Mouse (Mus musculus) embryonic facial prominence, embryonic 13.5 days (tissue): ENCODE results near the gene Dmbx1. TPM values are rescaled to one million over a fixed set of nuclear protein-coding genes. Genes with fewer than 3 reads are reported as not detected.
A peak's percentile ranks its signal among the peaks of the same experiment; 100 is the strongest.

Source experiments
- ATAC-seq: fragments of 200-750 bp; cut with Nextera tagmentation; 2 replicates; pipeline ENCODE4 v1.8.0; 2017; ENCODE audit warnings: low read depth; ENCODE audit not compliant: insufficient number of reproducible peaks, insufficient read depth, low FRiP score, low TSS enrichment
- H3K27ac ChIP-seq: fragments of 300-500 bp; sonication (generic); 2 replicates; pipeline ENCODE4 v1.5.1; 2015; ENCODE audit warnings: moderate library complexity, mild to moderate bottlenecking, inconsistent platforms
- H3K27me3 ChIP-seq: fragments of 300-500 bp; sonication (generic); 2 replicates; pipeline ENCODE4 v1.6.1; 2015; ENCODE audit warnings: mild to moderate bottlenecking, inconsistent platforms
- H3K36me3 ChIP-seq: fragments of 300-500 bp; sonication (generic); 2 replicates; pipeline ENCODE4 v1.6.1; 2015; ENCODE audit warnings: mild to moderate bottlenecking, inconsistent platforms
- H3K4me1 ChIP-seq: fragments of 300-500 bp; sonication (generic); 2 replicates; pipeline ENCODE4 v1.6.1; 2015; ENCODE audit warnings: inconsistent platforms
- H3K4me2 ChIP-seq: fragments of 300-500 bp; sonication (generic); 2 replicates; pipeline ENCODE4 v1.6.1; 2015; ENCODE audit warnings: moderate library complexity, mild to moderate bottlenecking, inconsistent platforms
- H3K4me3 ChIP-seq: fragments of 300-500 bp; sonication (generic); 2 replicates; pipeline ENCODE4 v1.5.1; 2015; ENCODE audit warnings: mild to moderate bottlenecking, inconsistent platforms
- H3K9ac ChIP-seq: fragments of 300-500 bp; sonication (generic); 2 replicates; pipeline ENCODE4 v1.6.1; 2015; ENCODE audit warnings: mild to moderate bottlenecking, inconsistent platforms
- H3K9me3 ChIP-seq: fragments of 300-500 bp; sonication (generic); 2 replicates; pipeline ENCODE4 v1.6.1; 2016; ENCODE audit warnings: inconsistent platforms
- WGBS: fragments of 180-500 bp; shearing (Covaris S2); methylation state at CpG from one replicate; pipeline ENCODE4 v1.1.7; 2015; ENCODE audit warnings: mixed read lengths; 5-methylcytosine and 5-hydroxymethylcytosine counted together
- polyA plus RNA-seq: library from polyadenylated mRNA; unstranded; fragments of >200 nt; fragmentation: Nextera tagmentation; extraction: Ambion mirVana; gene quantifications from 2 replicates; pipeline ENCODE4 v1.2.1, GENCODE M21; 2015

The Dmbx1 gene
- 2.4 and 3.9 TPM in 2 replicates for polyA plus RNA-seq

DNA sequence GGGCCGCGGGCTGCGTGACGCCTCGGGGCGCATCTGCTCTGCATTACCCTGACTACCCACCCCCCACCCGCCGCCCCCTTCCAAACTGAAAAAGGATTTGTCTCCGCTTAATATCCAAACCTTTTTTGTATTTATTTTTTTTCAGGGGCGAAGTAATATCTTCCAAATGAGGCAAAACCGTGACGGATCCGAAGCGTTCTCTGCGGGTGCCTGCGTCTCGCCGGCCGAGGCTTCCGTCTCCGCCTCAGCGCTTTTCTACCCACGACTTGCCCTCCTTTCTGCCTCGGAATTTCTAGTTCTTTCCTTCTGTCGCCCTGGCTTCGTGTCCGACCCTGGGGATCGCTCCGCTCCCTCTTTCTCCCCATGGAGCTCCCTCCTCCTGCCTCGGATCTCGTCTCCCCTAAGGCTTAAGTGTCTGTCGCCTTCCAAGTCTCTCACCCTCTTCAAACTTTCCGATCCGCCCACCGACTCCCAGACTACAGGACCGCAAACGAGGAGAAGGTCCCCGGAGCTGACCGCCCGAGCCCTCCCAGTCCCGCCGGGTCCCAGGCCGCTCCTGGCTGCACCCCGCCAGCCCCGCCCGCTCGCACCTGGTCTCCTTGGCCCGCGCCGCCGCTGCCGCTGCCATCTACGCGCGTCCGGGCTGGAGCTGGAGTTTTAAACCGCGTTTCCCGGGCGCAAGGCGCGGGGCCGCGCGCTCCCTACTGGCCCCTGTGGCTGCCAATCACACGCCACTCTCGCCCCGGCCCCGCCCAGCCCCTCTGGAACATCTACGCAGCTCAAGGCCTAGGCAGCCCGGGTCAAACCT, at the start of gene Dmbx1:
TSS of gene Dmbx1 (minus strand) at position 632 of the 808 bp plus-strand sequence.
- H3K27ac ChIP-seq: no peak within 1 kb of the TSS; the same call in 1 of the 2 replicates
- WGBS: under 1% methylated on average over 71 of the region's 71 CpGs
- peaks cover 53% of the 10 kb centered on the region for H3K4me1 ChIP-seq
- H3K4me2 ChIP-seq: peak within 1 kb of the TSS; percentile 74
- H3K9ac ChIP-seq: peak within 1 kb of the TSS; percentile 58
- peak; percentile 39; the same call in 1 of the 2 replicates for ATAC-seq
- peak within 1 kb of the TSS; percentile 46 for H3K4me3 ChIP-seq
- no peaks in the 10 kb centered on the region for H3K9me3 ChIP-seq
- peaks cover 99% of the 10 kb centered on the region for H3K27me3 ChIP-seq
- no peaks in the 10 kb centered on the region for H3K36me3 ChIP-seq

DNA sequence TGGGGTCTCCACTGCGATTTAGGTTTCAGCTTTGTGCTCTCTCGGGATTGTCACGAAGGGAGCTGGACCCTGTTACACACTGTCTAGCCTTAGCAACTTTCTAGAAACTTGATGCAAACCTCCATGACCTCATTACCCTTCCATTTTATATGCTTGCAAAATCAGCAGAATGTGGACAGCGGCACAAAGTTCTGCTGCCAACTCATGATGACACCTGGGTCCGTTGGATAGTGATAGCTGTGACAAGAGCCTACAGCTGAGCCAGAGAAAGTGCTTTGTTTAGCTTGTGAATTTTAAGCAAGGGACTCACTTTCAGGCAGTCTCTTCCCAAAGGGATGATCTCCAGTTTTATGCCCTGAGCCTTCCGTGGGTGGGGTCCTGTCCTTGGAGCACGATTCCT, 49.7 kb upstream of the Dmbx1 start:
- Histone ChIP-seq H3K36me3 (no peaks in the 10 kb centered on the region), H3K4me3 (no peak overlapping the region), H3K9me3 (peaks cover 6% of the 10 kb centered on the region; the same call in 1 of the 2 replicates), H3K9ac (no peak overlapping the region), H3K27ac (no peak overlapping the region), H3K27me3 (peaks cover 22% of the 10 kb centered on the region), H3K4me2 (no peak overlapping the region), H3K4me1 (no peaks in the 10 kb centered on the region)
- ATAC-seq: no peak
- WGBS: 75% methylated on average over 7 of the region's 7 CpGs

GRCm38 (mm10) chr4:115987858-115988530, 48.3 kb upstream of the Dmbx1 start:
- no peak overlapping the region for H3K4me3 ChIP-seq
- peaks cover 33% of the 10 kb centered on the region for H3K27me3 ChIP-seq
- no peak overlapping the region for H3K4me2 ChIP-seq
- no peak for ATAC-seq
- WGBS: 75% methylated on average over 5 of the region's 5 CpGs
- H3K36me3 ChIP-seq: no peaks in the 10 kb centered on the region
- peaks cover 6% of the 10 kb centered on the region; the same call in 1 of the 2 replicates for H3K9me3 ChIP-seq
- peaks cover 2% of the 10 kb centered on the region; the same call in 1 of the 2 replicates for H3K4me1 ChIP-seq
- no peak overlapping the region for H3K27ac ChIP-seq
- no peak overlapping the region for H3K9ac ChIP-seq

DNA sequence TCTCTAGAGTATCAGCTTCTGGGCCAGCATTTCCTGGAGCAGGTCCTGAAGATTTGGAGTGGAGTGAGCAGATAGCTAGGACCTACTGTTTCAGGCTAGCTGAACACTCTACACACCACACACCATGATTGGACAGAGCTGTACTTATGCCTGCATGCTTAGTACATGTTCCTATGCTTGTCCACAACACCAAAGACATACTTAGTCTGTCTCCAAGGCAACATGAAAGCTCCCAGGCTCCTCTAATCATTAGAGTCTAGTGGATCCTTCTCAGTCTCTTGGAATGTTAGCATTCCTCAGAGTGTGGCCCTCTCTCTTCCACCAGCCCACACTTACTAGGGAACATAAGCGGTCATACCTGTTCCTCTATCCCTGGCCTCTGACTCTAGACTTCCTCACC, 47.7 kb upstream of the Dmbx1 start:
- 82% methylated on average over 1 of the region's 1 CpGs for WGBS
- peaks cover 2% of the 10 kb centered on the region; the same call in 1 of the 2 replicates for H3K4me1 ChIP-seq
- no peak overlapping the region for H3K4me2 ChIP-seq
- H3K4me3 ChIP-seq: no peak overlapping the region
- H3K9me3 ChIP-seq: peaks cover 6% of the 10 kb centered on the region; the same call in 1 of the 2 replicates
- no peak for ATAC-seq
- no peaks in the 10 kb centered on the region for H3K36me3 ChIP-seq
- H3K27me3 ChIP-seq: peaks cover 34% of the 10 kb centered on the region
- no peak overlapping the region for H3K9ac ChIP-seq
- no peak overlapping the region for H3K27ac ChIP-seq

- Histone ChIP-seq H3K27me3 (peaks cover 58% of the 10 kb centered on the region), H3K36me3 (no peaks in the 10 kb centered on the region)
- WGBS: 39% methylated on average over 8 of the region's 8 CpGs
Observed at GRCm38 (mm10) chr4:115984967-115985366, 45.2 kb upstream of the Dmbx1 start.

GRCm38 (mm10) chr4:115984111-115984510, 44.4 kb upstream of the Dmbx1 start:
- no peak for ATAC-seq
- peaks cover 15% of the 10 kb centered on the region for H3K4me1 ChIP-seq
- no peaks in the 10 kb centered on the region for H3K9me3 ChIP-seq
- H3K4me2 ChIP-seq: 0 out of 2 replicates have a peak overlapping the region, but pooled peaks have one; percentile 22
- under 1% methylated on average over 13 of the region's 13 CpGs for WGBS
- no peak overlapping the region for H3K27ac ChIP-seq
- no peak overlapping the region for H3K4me3 ChIP-seq
- no peaks in the 10 kb centered on the region for H3K36me3 ChIP-seq
- no peak overlapping the region for H3K9ac ChIP-seq
- peaks cover 66% of the 10 kb centered on the region for H3K27me3 ChIP-seq

More at GRCm38 (mm10) chr4:115984967-115985366, 45.2 kb upstream of the Dmbx1 start:
- Histone ChIP-seq H3K4me2 (no peak overlapping the region), H3K4me1 (peaks cover 6% of the 10 kb centered on the region), H3K27ac (no peak overlapping the region), H3K9me3 (no peaks in the 10 kb centered on the region), H3K4me3 (no peak overlapping the region), H3K9ac (no peak overlapping the region)
- no peak for ATAC-seq

GRCm38 (mm10) chr4:115980676-115981075, 41.0 kb upstream of the Dmbx1 start:
- Histone ChIP-seq H3K27ac (no peak overlapping the region), H3K4me1 (peaks cover 18% of the 10 kb centered on the region), H3K27me3 (peaks cover 87% of the 10 kb centered on the region), H3K4me2 (no peak overlapping the region), H3K9ac (no peak overlapping the region), H3K36me3 (no peaks in the 10 kb centered on the region), H3K4me3 (no peak overlapping the region), H3K9me3 (no peaks in the 10 kb centered on the region)
- WGBS: 0% methylated on average over 8 of the region's 8 CpGs
- no peak for ATAC-seq

- Histone ChIP-seq H3K4me3 (peak overlapping the region; percentile 40), H3K27me3 (peaks cover 90% of the 10 kb centered on the region), H3K36me3 (no peaks in the 10 kb centered on the region), H3K4me1 (peaks cover 18% of the 10 kb centered on the region), H3K4me2 (peak overlapping the region; percentile 63), H3K9me3 (no peaks in the 10 kb centered on the region), H3K9ac (peak overlapping the region; percentile 62), H3K27ac (no peak overlapping the region)
- 1% methylated on average over 39 of the region's 39 CpGs for WGBS
- ATAC-seq: no peak
Observed at GRCm38 (mm10) chr4:115979437-115979836, 39.7 kb upstream of the Dmbx1 start.

- H3K9ac ChIP-seq: no peak overlapping the region
- no peak for ATAC-seq
- H3K4me2 ChIP-seq: peak overlapping the region; percentile 63
- H3K27ac ChIP-seq: no peak overlapping the region
- H3K27me3 ChIP-seq: peaks cover 91% of the 10 kb centered on the region
- peaks cover 16% of the 10 kb centered on the region for H3K4me1 ChIP-seq
- H3K4me3 ChIP-seq: peak overlapping the region; percentile 40; the same call in 1 of the 2 replicates
- no peaks in the 10 kb centered on the region for H3K9me3 ChIP-seq
- WGBS: 5% methylated on average over 4 of the region's 4 CpGs
- no peaks in the 10 kb centered on the region for H3K36me3 ChIP-seq
Observed at GRCm38 (mm10) chr4:115978911-115979310, 39.2 kb upstream of the Dmbx1 start.

GRCm38 (mm10) chr4:115972543-115972942, 32.8 kb upstream of the Dmbx1 start:
- WGBS: 63% methylated on average over 24 of the region's 24 CpGs
- Histone ChIP-seq H3K27ac (no peak overlapping the region), H3K9ac (no peak overlapping the region), H3K36me3 (no peaks in the 10 kb centered on the region), H3K9me3 (no peaks in the 10 kb centered on the region), H3K4me3 (no peak overlapping the region), H3K4me1 (no peaks in the 10 kb centered on the region), H3K4me2 (no peak overlapping the region), H3K27me3 (peaks cover 98% of the 10 kb centered on the region)
- ATAC-seq: no peak

GRCm38 (mm10) chr4:115964446-115964845, 24.7 kb upstream of the Dmbx1 start:
- Histone ChIP-seq H3K4me3 (no peak overlapping the region), H3K9me3 (no peaks in the 10 kb centered on the region), H3K27me3 (peaks cover 100% of the 10 kb centered on the region), H3K4me1 (peaks cover 24% of the 10 kb centered on the region), H3K9ac (no peak overlapping the region), H3K36me3 (no peaks in the 10 kb centered on the region), H3K27ac (no peak overlapping the region), H3K4me2 (no peak overlapping the region)
- no peak for ATAC-seq
- WGBS: 10% methylated on average over 5 of the region's 5 CpGs
